Mouse (Mus musculus) MEL (cell line): ENCODE measurements at regions not wholly inside any gene's neighbourhood (a gene's known extent, or its start where the extent isn't known, plus 50 kb on each side); places are given as distances from the start of the nearest gene placed in this dataset.

Source experiments
- CTCF ChIP-seq, 3 experiments: IDR thresholded peaks in 2 of 3; conservative IDR thresholded peaks in 1 of 3; 2 replicates each; pipeline ENCODE4 v1.5.1; 2011 to 2012; ENCODE audit warnings: low read length in 3 of 3, low read depth in 2 of 3, mild to moderate bottlenecking in 2 of 3, improper control_type of control experiment in 1 of 3, inconsistent platforms in 1 of 3, mixed read lengths in 1 of 3, moderate library complexity in 1 of 3; ENCODE audit not compliant: control insufficient read depth in 1 of 3, insufficient read depth in 1 of 3, poor library complexity in 1 of 3, severe bottlenecking in 1 of 3
- GATA1 ChIP-seq: IDR thresholded peaks from 2 replicates; pipeline ENCODE4 v1.6.1; 2011; ENCODE audit warnings: low read depth, low read length, improper control_type of control experiment
- RCOR1 ChIP-seq: IDR thresholded peaks from 2 replicates; pipeline ENCODE4 v1.6.1; 2012; ENCODE audit warnings: low read depth, mild to moderate bottlenecking, inconsistent platforms, low read length, improper control_type of control experiment
- SIN3A ChIP-seq: IDR thresholded peaks from 2 replicates; pipeline ENCODE4 v1.6.1; 2012; ENCODE audit warnings: low read length, improper control_type of control experiment, inconsistent platforms
- TAL1 ChIP-seq: IDR thresholded peaks from 2 replicates; pipeline ENCODE4 v1.6.1; 2012; ENCODE audit warnings: mild to moderate bottlenecking, inconsistent platforms, low read length, moderate library complexity, mixed read lengths
- ZKSCAN1 ChIP-seq: IDR thresholded peaks from 2 replicates; pipeline ENCODE4 v1.6.1; 2012; ENCODE audit warnings: low read depth, mild to moderate bottlenecking, inconsistent platforms, low read length, improper control_type of control experiment, moderate library complexity
- ZMIZ1 ChIP-seq: IDR thresholded peaks from 2 replicates; pipeline ENCODE4 v1.6.1; 2012; ENCODE audit warnings: low read depth, mild to moderate bottlenecking, inconsistent platforms, low read length, improper control_type of control experiment, moderate library complexity
- ZNF384 ChIP-seq: IDR thresholded peaks from 2 replicates; pipeline ENCODE4 v1.6.1; 2012; ENCODE audit warnings: low read depth, mild to moderate bottlenecking, inconsistent platforms, low read length, improper control_type of control experiment

GRCm38 (mm10) chr6:78570000-78570597 lies 101.4 kb upstream of the Reg3g start:
- TF ChIP-seq ZNF384 = no peak
- TF ChIP-seq CTCF (IDR thresholded peaks at IDR 0.05 in 2 of 3, conservative IDR thresholded peaks at IDR 0.05 in 1 of 3; ENCODE audit: control insufficient read depth in 1 of 3, insufficient read depth in 1 of 3, low read depth in 2 of 3, low read length in 3 of 3, poor library complexity in 1 of 3, severe bottlenecking in 1 of 3) = no peak
- no peak for TF ChIP-seq TAL1
- TF ChIP-seq ZKSCAN1 = no peak
- no peak for TF ChIP-seq GATA1
- TF ChIP-seq SIN3A = no peak
- TF ChIP-seq ZMIZ1 = no peak
- TF ChIP-seq RCOR1 = no peak
